Mouse (Mus musculus) stomach, embryonic 15.5 days (tissue): Measurements from ENCODE around the gene Cacna1d. TPM values are rescaled to one million over a fixed set of nuclear protein-coding genes. Genes with fewer than 3 reads are reported as not detected.
A peak's percentile ranks its signal among the peaks of the same experiment; 100 is the strongest.

Source experiments
- ATAC-seq: fragments of 200-750 bp; cut with Nextera tagmentation; 2 replicates; pipeline ENCODE4 v1.8.0; 2017; ENCODE audit warnings: low read depth, moderate number of reproducible peaks, moderate TSS enrichment; ENCODE audit not compliant: insufficient read depth, low FRiP score
- H3K27ac ChIP-seq: fragments of 300-500 bp; sonication (generic); 2 replicates; pipeline ENCODE4 v1.5.1; 2015; ENCODE audit warnings: mild to moderate bottlenecking, inconsistent platforms
- H3K27me3 ChIP-seq: fragments of 300-500 bp; sonication (generic); replicated peaks from 2 replicates; pipeline ENCODE4 v1.6.1; 2015; ENCODE audit warnings: inconsistent platforms
- H3K36me3 ChIP-seq: fragments of 300-500 bp; sonication (generic); 2 replicates; pipeline ENCODE4 v1.6.1; 2015; ENCODE audit warnings: inconsistent platforms
- H3K4me1 ChIP-seq: fragments of 300-500 bp; sonication (generic); 2 replicates; pipeline ENCODE4 v1.6.1; 2015; ENCODE audit warnings: inconsistent platforms
- H3K4me2 ChIP-seq: fragments of 300-500 bp; sonication (generic); 2 replicates; pipeline ENCODE4 v1.6.1; 2015; ENCODE audit warnings: mild to moderate bottlenecking, inconsistent platforms
- H3K4me3 ChIP-seq: fragments of 300-500 bp; sonication (generic); replicated peaks from 2 replicates; pipeline ENCODE4 v1.5.1; 2015; ENCODE audit warnings: inconsistent platforms
- H3K9ac ChIP-seq: fragments of 300-500 bp; sonication (generic); 2 replicates; pipeline ENCODE4 v1.6.1; 2015; ENCODE audit warnings: inconsistent platforms
- H3K9me3 ChIP-seq: fragments of 300-500 bp; sonication (generic); 2 replicates; pipeline ENCODE4 v1.6.1; 2016; ENCODE audit warnings: inconsistent platforms
- WGBS: fragments of 180-500 bp; shearing (Covaris S2); methylation state at CpG from one replicate; pipeline ENCODE4 v1.1.7; 2015; 5-methylcytosine and 5-hydroxymethylcytosine counted together
- polyA plus RNA-seq: library from polyadenylated mRNA; unstranded; fragments of >200 nt; fragmentation: Nextera tagmentation; extraction: Ambion mirVana; gene quantifications from 2 replicates; pipeline ENCODE4 v1.2.1, GENCODE M21; 2015

Cacna1d gene
- polyA plus RNA-seq, 1 experiment from 2014 or later = 6.1 TPM

- H3K4me2 ChIP-seq = no peak overlapping the region
- no peaks in the 10 kb centered on the region for H3K36me3 ChIP-seq
- no peak overlapping the region for H3K9ac ChIP-seq
- 46% methylated on average over 8 of the region's 8 CpGs for WGBS
- H3K4me3 ChIP-seq = no peak overlapping the region
- no peaks in the 10 kb centered on the region for H3K27me3 ChIP-seq
- peak overlapping the region; percentile 51; the same call in 1 of the 2 replicates for H3K27ac ChIP-seq
- no peak for ATAC-seq
- no peaks in the 10 kb centered on the region for H3K9me3 ChIP-seq
- H3K4me1 ChIP-seq = 0 out of 2 replicates have a peak, but pooled peaks cover under 1% of the 10 kb centered on the region
Measured at GRCm38 (mm10) chr14:30344948-30345865, 146.0 kb downstream of the Cacna1d start.

DNA sequence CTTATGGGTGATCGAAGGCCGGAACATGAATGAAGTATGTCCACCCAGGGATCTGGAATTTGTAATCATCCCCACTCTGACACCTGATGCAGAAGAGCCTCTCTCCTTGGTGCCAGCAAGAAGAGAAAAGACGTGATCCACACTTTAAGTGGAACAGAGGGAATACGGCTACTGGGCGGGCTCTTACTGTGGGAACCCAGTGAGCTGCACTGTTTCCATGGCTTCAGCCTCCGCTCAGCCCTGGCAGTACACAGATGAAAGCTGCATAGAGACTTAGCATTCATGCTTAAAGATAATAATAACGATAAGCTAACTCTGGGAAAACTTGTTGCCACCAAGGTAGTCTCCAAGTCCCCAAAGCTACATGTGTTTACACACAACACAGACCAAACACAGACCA is 147.5 kb downstream of the Cacna1d start:
- ATAC-seq = no peak; the same call in 1 of the 2 replicates
- WGBS = 80% methylated on average over 7 of the region's 7 CpGs
- no peak overlapping the region for H3K27ac ChIP-seq
- H3K9me3 ChIP-seq = no peaks in the 10 kb centered on the region
- no peaks in the 10 kb centered on the region for H3K27me3 ChIP-seq
- H3K4me1 ChIP-seq = 0 out of 2 replicates have a peak, but pooled peaks cover 6% of the 10 kb centered on the region
- H3K9ac ChIP-seq = no peak overlapping the region
- H3K4me2 ChIP-seq = no peak overlapping the region
- H3K36me3 ChIP-seq = no peaks in the 10 kb centered on the region
- H3K4me3 ChIP-seq = no peak overlapping the region

- Histone ChIP-seq H3K27me3 (no peaks in the 10 kb centered on the region), H3K9me3 (no peaks in the 10 kb centered on the region), H3K4me2 (no peak overlapping the region), H3K36me3 (no peaks in the 10 kb centered on the region), H3K4me1 (0 out of 2 replicates have a peak, but pooled peaks cover 6% of the 10 kb centered on the region), H3K4me3 (no peak overlapping the region), H3K9ac (no peak overlapping the region), H3K27ac (no peak overlapping the region)
- no peak for ATAC-seq
- 69% methylated on average over 12 of the region's 12 CpGs for WGBS
Measured at GRCm38 (mm10) chr14:30341825-30342590, 149.2 kb downstream of the Cacna1d start.

DNA sequence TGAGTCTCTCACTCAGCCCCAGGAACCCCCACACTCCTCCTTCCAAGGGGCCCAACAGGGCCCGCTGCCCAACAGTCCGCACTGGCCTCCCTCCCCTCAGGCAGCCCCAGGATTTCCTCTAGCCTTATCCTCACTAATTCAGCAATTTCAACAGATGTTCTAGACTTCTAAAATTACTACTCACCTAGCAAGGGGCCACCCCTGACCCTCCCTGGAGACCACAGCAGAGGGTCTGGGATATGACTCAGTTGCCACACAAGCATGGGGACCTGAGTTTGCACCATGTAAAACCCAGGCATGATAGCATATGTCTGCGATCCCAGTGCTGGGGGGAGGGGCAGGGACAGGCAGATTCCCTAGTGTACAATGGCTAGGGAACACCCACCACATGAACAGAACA is 151.1 kb downstream of the Cacna1d start:
- H3K36me3 ChIP-seq = no peaks in the 10 kb centered on the region
- no peak overlapping the region for H3K4me2 ChIP-seq
- H3K27ac ChIP-seq = no peak overlapping the region
- ATAC-seq = no peak
- 0 out of 2 replicates have a peak, but pooled peaks cover 6% of the 10 kb centered on the region for H3K4me1 ChIP-seq
- H3K4me3 ChIP-seq = no peak overlapping the region
- 57% methylated on average over 3 of the region's 3 CpGs for WGBS
- no peaks in the 10 kb centered on the region for H3K27me3 ChIP-seq
- no peaks in the 10 kb centered on the region for H3K9me3 ChIP-seq
- H3K9ac ChIP-seq = no peak overlapping the region

GRCm38 (mm10) chr14:30331856-30332255 is 159.4 kb downstream of the Cacna1d start:
- Histone ChIP-seq H3K27ac (no peak overlapping the region), H3K9me3 (no peaks in the 10 kb centered on the region), H3K27me3 (no peaks in the 10 kb centered on the region), H3K4me2 (no peak overlapping the region), H3K4me1 (peaks cover 4% of the 10 kb centered on the region; the same call in 1 of the 2 replicates), H3K4me3 (no peak overlapping the region), H3K9ac (no peak overlapping the region), H3K36me3 (no peaks in the 10 kb centered on the region)
- no peak for ATAC-seq
- 82% methylated on average over 1 of the region's 1 CpGs for WGBS

DNA sequence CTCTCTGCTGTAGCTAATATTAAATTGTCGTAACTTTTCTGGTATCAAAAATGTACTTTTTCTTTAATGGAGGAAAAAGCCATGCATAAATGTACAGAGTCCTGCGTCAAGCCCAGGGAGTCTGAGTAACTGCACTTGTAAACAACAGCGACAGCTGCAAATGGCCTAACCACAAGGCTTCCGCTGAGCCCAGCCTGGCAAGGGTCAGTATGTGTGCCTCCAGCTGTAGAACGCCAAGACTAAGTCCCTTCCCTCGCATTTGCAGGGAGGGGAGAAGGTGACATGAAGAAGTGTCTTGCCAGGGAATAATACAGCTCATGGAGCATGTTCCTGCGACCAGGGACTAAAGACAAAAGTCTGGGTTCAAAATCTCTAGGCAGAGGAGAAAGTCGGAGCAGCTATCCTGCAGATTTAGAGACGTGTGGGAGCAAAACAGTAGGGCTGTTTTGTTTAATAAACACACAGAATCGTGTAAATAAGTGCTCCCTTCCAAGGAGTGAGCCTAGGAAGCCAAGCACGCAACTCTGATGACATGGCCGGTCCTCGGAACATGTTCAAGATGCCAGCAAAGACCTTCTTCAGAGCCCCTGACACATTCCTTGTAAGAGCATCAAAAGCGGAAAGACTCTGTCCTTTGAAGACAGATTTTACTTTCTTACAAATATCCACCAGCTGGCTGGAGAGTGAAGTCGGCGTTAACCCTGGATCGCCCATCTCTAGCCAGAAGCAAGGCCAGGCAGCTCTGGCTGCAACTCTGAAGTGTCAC is 160.7 kb downstream of the Cacna1d start:
- Histone ChIP-seq H3K4me2 (no peak overlapping the region), H3K9me3 (no peaks in the 10 kb centered on the region), H3K36me3 (no peaks in the 10 kb centered on the region), H3K27ac (peak overlapping the region; percentile 23; the same call in 1 of the 2 replicates), H3K27me3 (no peaks in the 10 kb centered on the region), H3K4me1 (peaks cover 15% of the 10 kb centered on the region), H3K4me3 (no peak overlapping the region), H3K9ac (no peak overlapping the region)
- 52% methylated on average over 17 of the region's 17 CpGs for WGBS
- no peak for ATAC-seq

DNA sequence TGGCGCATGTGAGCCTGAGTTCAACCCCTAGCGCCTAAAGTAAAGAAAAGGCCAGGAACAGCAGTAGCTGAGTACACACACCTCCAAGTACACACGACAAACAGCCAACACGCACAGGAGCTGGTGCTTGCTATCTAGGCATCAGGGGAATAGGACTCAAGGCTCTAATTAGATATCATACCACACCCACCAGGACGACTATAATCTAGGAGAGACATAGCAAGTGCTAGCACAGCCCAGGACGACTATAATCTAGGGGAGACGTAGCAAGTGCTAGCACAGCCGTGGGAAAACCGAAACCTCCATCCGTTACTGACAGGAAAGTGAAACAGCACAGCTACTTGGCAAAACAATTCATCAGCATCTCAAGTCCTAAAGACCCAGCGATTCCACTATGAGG is 162.1 kb downstream of the Cacna1d start:
- no peak overlapping the region for H3K9ac ChIP-seq
- WGBS = 60% methylated on average over 11 of the region's 11 CpGs
- ATAC-seq = no peak

DNA sequence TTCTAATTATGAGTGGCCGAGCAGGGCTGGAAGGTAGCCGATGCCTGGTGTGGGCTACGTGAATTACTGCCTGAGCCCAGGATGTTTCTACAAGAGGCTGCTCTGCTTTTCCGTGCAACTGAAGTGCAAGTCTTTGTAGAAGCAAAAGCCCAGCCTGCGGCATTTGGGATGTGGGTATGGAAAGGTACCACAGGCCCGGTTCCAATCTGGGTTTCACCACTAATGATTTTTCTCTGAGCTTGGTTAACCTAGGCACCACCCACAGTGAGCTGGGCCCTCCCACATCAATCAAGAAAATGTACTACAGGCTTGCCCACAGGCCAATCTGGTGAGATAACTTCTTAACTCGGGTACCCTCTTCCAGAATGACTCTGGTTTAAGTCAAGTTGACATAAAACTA is 163.8 kb downstream of the Cacna1d start:
- Histone ChIP-seq H3K36me3 (no peaks in the 10 kb centered on the region), H3K4me3 (no peak overlapping the region), H3K27me3 (no peaks in the 10 kb centered on the region), H3K4me1 (peaks cover 15% of the 10 kb centered on the region), H3K9ac (no peak overlapping the region), H3K9me3 (no peaks in the 10 kb centered on the region), H3K27ac (no peak overlapping the region), H3K4me2 (no peak overlapping the region)
- ATAC-seq = no peak
- WGBS = 66% methylated on average over 7 of the region's 7 CpGs

More for the DNA sequence above, 162.1 kb downstream of the Cacna1d start:
- H3K9me3 ChIP-seq = no peaks in the 10 kb centered on the region
- peaks cover 15% of the 10 kb centered on the region for H3K4me1 ChIP-seq
- H3K4me3 ChIP-seq = no peak overlapping the region
- H3K4me2 ChIP-seq = no peak overlapping the region
- no peak overlapping the region for H3K27ac ChIP-seq
- no peaks in the 10 kb centered on the region for H3K27me3 ChIP-seq
- no peaks in the 10 kb centered on the region for H3K36me3 ChIP-seq

DNA sequence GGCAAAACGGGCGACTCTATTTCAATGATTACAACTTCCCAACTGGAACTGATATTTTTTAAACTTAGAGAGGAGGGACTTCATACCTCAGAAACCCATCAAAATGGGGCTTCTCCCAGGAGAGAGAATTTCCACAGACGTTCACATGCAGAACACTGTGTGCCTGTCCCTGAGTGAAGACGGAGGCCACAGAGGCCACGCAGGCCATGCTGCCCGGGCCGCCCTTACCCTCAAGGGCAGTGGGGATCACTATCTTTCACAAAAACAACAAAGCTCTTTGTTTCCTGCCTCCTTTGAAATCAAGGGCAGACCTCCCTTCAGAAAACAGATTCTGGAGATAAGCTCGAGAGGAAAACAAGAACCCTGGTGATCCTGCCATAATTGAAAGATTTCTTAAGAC is 164.2 kb downstream of the Cacna1d start:
- H3K27ac ChIP-seq = no peak overlapping the region
- H3K4me1 ChIP-seq = peaks cover 15% of the 10 kb centered on the region
- no peaks in the 10 kb centered on the region for H3K27me3 ChIP-seq
- H3K9me3 ChIP-seq = no peaks in the 10 kb centered on the region
- 55% methylated on average over 8 of the region's 8 CpGs for WGBS
- no peak overlapping the region for H3K9ac ChIP-seq
- no peak overlapping the region for H3K4me2 ChIP-seq
- no peak overlapping the region for H3K4me3 ChIP-seq
- H3K36me3 ChIP-seq = no peaks in the 10 kb centered on the region
- no peak for ATAC-seq

GRCm38 (mm10) chr14:30326226-30326625 is 165.0 kb downstream of the Cacna1d start:
- H3K27me3 ChIP-seq = no peaks in the 10 kb centered on the region
- ATAC-seq = no peak
- no peaks in the 10 kb centered on the region for H3K36me3 ChIP-seq
- no peak overlapping the region for H3K4me2 ChIP-seq
- H3K9ac ChIP-seq = no peak overlapping the region
- no peaks in the 10 kb centered on the region for H3K9me3 ChIP-seq
- H3K4me3 ChIP-seq = no peak overlapping the region
- H3K27ac ChIP-seq = peak overlapping the region; percentile 62; the same call in 1 of the 2 replicates
- WGBS = 51% methylated on average over 4 of the region's 4 CpGs
- H3K4me1 ChIP-seq = peaks cover 15% of the 10 kb centered on the region

DNA sequence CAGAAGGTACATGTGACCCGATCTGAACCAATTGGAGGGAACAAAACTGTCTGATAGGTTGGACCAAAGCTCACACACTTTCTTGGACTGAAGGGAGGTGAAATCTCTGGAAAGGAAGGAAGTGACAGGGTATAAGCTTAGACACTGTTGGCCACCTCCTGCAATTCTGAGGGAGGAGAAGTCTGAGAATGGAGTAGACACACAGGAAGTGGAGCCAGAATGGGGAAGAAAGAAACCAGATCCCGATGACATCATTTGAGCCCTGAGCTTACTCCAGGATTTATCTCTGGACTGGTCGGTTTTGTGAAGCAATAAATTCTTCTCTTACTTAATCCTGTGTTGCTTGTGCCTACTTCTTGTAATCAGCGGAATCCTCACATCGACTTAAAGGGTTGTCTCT is 166.3 kb downstream of the Cacna1d start:
- 63% methylated on average over 5 of the region's 5 CpGs for WGBS
- no peak overlapping the region for H3K9ac ChIP-seq
- no peak overlapping the region for H3K27ac ChIP-seq
- no peaks in the 10 kb centered on the region for H3K36me3 ChIP-seq
- H3K9me3 ChIP-seq = no peaks in the 10 kb centered on the region
- no peak overlapping the region for H3K4me2 ChIP-seq
- H3K4me3 ChIP-seq = no peak overlapping the region
- no peaks in the 10 kb centered on the region for H3K27me3 ChIP-seq
- H3K4me1 ChIP-seq = peaks cover 11% of the 10 kb centered on the region
- no peak for ATAC-seq
